Mouse (Mus musculus) cerebellum, postnatal 4 days (tissue): ENCODE results near the gene Eef1akmt3.
"Not testable (repeated sequence)": the region's sequence is repeated elsewhere in the genome, so short reads cannot be mapped to it uniquely, and the experiment has no call there.

Experiments used
- DNase-seq, 2 experiments: peaks; one replicate each; pipeline ENCODE4 v3.0.0; 2022; ENCODE audit warnings: low spot score in 2 of 2, mixed read lengths in 1 of 2

Gene Eef1akmt3

GRCm38 (mm10) chr10:127070190-127071121, 29.1 kb upstream of the Eef1akmt3 start, which contains the start of gene Tspan31:
Gene Tspan31 (minus strand): TSS chr10:127070264.
- peak; percentile 63 to 80 for DNase-seq

- peak in 1 of 2 experiments; percentile 55 for DNase-seq
Measured at GRCm38 (mm10) chr10:127069281-127070189, 28.2 kb upstream of the Eef1akmt3 start.

DNA sequence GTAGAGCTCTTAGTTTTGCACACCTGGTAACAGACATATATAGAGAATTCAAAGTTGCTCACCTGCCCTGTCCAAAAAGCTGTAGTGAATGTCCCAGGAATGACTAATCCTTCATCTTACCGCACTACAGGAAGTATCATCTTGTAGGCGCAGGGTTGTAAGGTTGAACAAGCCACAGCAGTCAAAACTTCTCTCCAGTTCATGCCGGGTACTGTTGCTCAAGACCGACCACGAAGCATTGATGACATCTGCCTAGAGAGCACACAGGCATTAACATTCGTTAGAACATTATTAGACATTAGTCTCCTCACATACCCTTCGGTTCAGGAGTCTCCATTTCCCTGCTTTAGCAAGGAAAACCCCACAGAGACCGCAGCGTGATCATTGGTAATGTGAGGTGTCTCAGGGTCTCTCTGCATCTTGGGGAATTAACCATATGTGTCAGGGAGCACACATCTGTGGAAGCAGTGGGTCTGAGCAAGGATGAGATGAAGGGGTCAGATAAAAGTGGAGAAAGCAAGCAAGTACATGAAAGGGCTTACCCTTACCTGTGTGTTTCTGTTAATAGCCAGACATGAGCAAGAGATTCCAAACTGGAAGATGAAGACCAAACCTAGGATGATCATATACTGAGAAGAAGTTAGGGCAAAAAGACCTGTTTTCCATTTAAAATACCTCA, 27.2 kb upstream of the Eef1akmt3 start:
- DNase-seq, result no peak

GRCm38 (mm10) chr10:127066519-127067018, 25.3 kb upstream of the Eef1akmt3 start:
- no peak for DNase-seq

- DNase-seq, result no peak
Measured at GRCm38 (mm10) chr10:127065981-127066380, 24.7 kb upstream of the Eef1akmt3 start.

- no peak for DNase-seq
Measured at GRCm38 (mm10) chr10:127063913-127064870, 22.9 kb upstream of the Eef1akmt3 start.

DNA sequence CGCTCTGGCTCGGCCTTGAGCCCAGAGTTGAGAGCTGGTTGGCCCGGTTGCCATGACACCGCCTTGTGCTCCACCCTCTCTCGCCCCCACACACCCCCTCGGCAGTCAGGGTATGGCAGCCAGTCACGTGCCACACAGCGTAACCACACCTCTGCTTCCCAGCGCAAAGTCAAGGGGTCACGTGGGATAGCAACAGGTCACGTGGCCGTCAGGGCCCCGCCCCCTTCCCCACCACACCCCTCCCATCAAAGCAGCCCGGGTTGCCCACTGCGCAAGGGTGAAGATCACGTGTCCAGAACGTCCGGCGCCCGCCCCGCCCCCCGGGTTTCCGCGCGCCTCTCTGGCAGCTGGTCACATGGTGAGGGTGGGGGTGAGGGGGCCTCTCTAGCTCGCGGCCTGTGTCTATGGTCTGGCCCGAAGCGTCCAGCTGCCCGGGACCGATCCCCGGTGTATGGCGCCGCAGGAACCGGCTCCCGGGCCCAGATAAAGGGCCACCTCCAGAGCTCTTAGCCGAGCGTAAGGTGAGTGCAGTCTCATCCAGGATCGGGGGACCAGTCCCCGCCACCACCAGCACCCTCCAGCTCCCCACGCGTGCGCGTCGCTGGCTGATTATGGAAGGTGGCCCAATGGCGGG, 22.0 kb upstream of the Eef1akmt3 start, which contains the start of gene Cdk4:
Gene Cdk4, plus strand, starts transcription at position 296 of the 634 bp plus-strand sequence.
- DNase-seq, result peak; percentile 99

- DNase-seq, result no peak
Measured at GRCm38 (mm10) chr10:127062503-127062902, 21.2 kb upstream of the Eef1akmt3 start.

DNA sequence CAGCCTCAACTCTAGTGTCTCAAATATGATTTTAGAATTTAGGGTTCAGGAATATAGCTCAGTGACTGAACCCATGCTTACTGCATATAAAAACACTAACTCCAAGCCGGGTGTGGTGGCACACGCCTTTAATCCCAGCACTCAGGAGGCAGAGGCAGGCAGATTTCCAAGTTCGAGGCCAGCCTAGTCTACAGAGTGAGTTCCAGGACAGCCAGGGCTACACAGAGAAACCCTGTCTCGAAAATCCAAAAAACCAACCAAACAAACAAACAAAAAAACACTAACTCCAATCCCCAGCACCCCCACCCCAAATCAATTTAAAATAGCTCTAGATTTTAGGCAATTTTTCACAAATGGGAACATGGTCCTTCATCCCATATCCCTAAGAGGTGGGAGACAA, 20.8 kb upstream of the Eef1akmt3 start:
- not testable (repeated sequence) for DNase-seq

DNA sequence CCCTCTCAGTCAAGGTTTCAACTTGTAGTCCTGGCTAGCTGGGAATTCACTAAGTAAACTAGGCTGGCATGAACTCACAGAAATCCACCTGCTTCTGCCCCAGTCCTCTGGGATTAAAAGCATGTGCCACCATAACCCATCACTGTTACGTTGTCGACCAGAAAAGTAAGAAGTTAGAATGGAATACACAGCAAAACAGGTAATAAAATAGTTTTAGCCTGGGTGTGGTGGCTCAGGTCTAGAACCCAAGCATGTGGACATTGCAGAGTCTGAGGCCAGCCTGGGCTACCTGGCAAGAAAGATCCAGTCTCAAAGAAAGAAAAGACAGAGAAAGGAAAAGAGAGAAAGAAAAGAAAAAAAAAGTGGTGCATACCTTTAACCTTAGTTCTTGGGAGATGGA, 20.2 kb upstream of the Eef1akmt3 start:
- DNase-seq, result no peak

DNA sequence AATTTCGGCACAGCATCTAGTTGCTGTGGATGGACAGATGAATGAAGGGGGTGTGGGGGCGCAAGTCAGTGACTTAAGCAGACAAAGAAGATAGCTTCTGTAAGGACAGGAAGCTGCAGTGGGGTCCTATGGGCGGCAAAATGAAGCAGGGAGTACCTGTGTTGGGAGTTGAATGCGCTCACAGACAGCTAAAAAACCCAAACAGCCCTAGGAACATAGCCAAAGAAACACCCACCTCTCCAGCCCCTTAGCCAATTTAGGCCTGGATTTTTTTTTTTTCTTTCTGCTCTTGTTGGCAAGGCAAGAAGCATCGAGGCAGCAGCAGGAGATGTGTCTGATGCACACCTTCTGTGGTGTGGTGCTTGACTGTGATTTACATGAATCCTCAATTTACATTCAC, 19.8 kb upstream of the Eef1akmt3 start:
- no peak for DNase-seq

DNA sequence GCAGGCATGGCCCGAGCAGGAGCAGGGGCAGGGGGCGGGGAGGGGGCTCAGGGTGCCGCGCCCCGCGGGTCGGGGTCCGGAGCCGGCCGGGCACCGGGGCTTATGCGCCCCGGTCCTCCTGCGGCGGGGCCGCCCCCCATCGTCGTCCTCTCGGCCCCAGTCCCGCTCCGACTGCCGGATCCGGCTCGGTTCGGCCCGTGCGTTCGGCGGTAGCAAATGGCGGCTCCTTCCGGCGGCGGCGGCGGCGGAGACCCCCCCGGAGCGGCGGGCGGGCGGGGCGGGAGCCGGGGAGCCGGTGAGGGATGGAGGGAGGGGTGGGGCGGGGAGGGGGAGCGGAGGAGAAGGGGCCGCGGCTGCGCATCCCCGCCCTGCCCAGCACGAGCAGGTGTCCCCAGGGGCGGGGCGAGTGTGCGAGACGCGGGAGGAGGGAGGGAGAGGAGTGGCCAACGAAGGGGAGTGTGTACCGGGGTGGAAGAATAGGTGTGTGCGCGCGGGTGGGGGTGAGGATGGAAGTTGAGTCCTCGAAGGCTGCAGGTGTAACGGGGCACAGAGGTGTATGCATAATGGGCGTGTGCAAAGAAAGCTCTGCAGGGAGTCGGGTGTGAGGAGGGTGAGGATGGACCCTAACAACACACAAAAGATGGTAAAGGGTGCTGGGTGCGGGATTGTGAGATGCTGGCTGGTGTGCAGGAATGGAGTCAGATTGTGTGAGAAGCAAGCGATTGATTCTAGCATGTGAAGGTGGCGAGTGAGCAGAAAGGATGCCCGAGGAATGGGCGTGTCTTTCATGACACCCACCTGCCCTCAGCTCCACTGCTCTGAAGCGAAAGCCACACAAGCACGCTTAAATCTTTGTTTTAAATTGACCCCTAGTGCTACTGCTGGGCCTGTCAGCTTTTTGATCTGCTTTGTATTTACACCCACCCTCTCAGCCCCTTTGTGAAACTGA, 18.9 kb upstream of the Eef1akmt3 start, which contains the start of gene March9:
Gene March9, minus strand, starts transcription at position 217 of the 949 bp plus-strand sequence.
- DNase-seq, result peak in 1 of 2 experiments; percentile 72

DNA sequence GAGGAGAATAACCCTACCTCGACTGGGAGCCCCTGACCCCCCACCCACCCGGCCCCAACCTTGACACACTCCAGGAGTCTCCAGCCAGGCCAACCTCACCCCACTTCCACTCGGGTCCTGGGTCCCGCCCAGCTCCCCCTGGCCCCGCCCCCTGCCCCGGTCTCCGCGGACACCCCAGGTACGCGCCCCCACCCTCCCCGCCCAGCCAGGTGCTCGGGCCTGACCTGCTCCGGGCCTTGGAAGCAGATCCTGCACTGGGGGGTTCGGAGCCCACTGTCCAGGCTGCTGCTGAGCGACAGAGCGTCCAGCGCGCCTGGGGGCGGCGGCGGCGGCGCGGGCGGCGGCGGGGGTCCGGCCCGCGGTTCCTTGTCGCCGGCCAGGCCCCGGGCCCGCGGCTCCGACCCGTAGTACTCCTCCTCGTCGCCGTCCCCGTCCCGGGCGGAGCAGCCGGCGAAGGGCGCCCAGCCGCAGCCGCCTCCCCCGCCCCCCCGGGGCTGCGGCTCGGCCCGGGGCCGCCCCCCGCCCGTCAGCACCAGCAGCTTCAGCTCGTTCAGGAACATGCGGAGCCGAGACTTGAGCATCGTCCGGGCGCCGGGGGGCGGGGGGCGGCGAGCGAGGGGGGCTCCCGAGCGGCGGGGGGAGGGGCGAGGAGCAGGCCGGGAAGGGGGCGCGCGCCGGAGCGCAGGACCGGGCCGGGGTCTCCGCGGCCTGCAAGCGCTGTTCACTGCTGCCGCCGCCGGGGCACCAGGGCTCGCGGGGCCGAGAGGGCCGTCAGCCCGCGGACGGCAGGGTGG, 18.1 kb upstream of the Eef1akmt3 start:
- DNase-seq, result no peak

GRCm38 (mm10) chr10:127058708-127059107, 17.4 kb upstream of the Eef1akmt3 start:
- DNase-seq, result no peak

GRCm38 (mm10) chr10:127058161-127058560, 16.8 kb upstream of the Eef1akmt3 start:
- peak; percentile 72 to 86 for DNase-seq

GRCm38 (mm10) chr10:127056490-127056889, 15.2 kb upstream of the Eef1akmt3 start:
- DNase-seq, result no peak

DNA sequence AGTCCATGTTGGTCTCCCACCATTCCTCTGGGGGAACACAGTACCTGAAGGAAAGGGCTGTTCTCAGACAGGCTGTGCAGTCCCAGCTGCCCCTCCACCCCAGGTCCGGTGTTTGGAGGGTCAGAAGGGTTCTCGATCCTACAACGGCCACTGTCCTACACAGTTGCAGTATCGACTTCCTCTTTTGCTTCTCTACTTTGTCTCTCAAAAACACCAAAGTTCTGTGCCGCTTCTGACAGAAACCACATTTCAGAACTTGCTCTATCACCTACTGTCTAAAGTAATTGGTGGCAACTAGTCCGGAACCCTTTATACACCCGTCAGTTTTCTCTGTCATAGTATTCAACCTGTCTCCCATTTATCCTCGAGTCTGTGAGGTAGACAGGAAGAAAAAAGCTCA, 14.1 kb upstream of the Eef1akmt3 start:
- no peak for DNase-seq

GRCm38 (mm10) chr10:127054646-127055045, 13.3 kb upstream of the Eef1akmt3 start:
- no peak for DNase-seq
